Mouse (Mus musculus) frontal cortex, postnatal 10 days (tissue): ENCODE results near the gene Krt80.

ENCODE experiments used
- DNase-seq, 2 experiments: peaks; one replicate each; pipeline ENCODE4 v3.0.0; 2022; ENCODE audit warnings: low spot score in 2 of 2, mixed read lengths in 1 of 2

Gene Krt80

DNA sequence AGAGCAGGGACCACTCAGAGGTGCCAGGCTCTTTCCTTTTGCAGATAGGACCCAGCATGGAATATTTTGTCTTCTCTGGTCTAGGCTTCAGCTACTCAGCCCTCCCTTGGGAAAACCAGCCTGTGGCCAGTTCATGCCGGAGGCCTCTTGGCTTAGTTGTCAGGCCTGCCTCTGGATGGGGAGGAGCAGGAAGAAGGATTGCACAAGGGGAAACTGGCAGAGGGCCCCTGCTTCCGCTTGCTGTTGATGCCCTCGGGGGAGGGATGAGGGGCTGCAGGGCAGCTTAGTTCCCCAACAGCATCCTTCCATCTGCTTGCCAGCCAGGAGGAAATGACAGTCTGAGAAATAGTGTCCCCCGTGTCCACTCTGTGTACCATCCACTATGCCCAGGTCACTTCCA is 4.9 kb upstream of the Krt80 start:
- DNase-seq, result peak in 1 of 2 experiments; percentile 58

DNA sequence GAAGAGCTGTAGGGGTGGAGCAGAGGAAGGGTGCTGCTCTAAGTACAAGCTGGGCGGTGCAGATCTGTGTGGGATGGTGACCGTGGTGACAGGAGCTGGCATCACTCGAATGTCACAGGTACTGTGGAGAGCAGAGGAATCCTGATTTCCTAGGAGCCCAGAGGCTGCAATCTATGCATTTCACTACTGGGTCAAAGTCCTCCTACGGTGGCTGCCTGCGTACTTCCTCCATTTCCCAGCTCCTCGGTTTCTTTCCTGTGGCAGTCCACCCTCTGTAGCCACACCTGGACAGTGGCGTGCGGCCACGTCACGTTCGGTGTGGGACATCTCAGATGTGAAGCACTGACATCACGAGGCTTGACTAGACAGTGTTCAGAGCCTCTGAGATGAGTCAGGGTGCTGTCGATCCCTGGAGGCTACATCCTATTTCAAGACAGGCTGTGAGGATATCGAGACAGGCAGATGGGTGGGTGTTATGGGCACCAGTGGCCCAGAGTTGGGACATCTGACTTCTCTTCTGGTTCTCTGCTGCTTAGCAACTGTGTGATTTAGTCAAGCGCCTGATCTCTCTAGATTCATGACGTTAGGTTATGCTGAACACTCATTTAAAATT is 3.4 kb upstream of the Krt80 start:
- no peak for DNase-seq

GRCm38 (mm10) chr15:101372131-101372977 is 2.4 kb upstream of the Krt80 start:
- no peak for DNase-seq

- no peak for DNase-seq
Observed at GRCm38 (mm10) chr15:101371141-101371985, 1.4 kb upstream of the Krt80 start.

GRCm38 (mm10) chr15:101369382-101370100 is 421 bp downstream of the Krt80 start:
- no peak for DNase-seq

- no peak for DNase-seq
Observed at GRCm38 (mm10) chr15:101368502-101369381, 1.2 kb downstream of the Krt80 start.

GRCm38 (mm10) chr15:101368015-101368414 is 1.9 kb downstream of the Krt80 start:
- no peak for DNase-seq

- DNase-seq, result no peak
Observed at GRCm38 (mm10) chr15:101367497-101367896, 2.5 kb downstream of the Krt80 start.

GRCm38 (mm10) chr15:101366926-101367325 is 3.0 kb downstream of the Krt80 start:
- no peak for DNase-seq

GRCm38 (mm10) chr15:101366482-101366881 is 3.5 kb downstream of the Krt80 start:
- no peak for DNase-seq

DNA sequence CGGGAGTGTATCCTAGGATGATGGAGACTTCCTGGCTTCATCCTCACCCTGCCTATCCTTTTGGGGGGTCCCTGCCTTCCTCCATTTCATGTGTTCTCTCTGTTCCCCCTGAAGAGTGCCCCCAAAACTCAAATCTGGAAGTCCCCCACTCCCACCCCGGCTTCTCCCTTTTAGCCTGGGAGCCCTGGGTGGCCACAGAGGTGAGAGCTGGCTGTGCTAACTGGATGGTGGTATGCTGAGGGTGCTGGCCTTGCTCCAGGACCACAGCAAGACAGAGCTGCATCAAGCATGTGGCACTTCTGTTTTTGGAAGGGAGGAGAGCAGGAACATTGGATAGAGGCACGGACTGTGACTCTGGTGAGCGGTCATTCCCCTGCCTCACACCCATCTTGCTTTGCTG is 4.2 kb downstream of the Krt80 start:
- no peak for DNase-seq

DNA sequence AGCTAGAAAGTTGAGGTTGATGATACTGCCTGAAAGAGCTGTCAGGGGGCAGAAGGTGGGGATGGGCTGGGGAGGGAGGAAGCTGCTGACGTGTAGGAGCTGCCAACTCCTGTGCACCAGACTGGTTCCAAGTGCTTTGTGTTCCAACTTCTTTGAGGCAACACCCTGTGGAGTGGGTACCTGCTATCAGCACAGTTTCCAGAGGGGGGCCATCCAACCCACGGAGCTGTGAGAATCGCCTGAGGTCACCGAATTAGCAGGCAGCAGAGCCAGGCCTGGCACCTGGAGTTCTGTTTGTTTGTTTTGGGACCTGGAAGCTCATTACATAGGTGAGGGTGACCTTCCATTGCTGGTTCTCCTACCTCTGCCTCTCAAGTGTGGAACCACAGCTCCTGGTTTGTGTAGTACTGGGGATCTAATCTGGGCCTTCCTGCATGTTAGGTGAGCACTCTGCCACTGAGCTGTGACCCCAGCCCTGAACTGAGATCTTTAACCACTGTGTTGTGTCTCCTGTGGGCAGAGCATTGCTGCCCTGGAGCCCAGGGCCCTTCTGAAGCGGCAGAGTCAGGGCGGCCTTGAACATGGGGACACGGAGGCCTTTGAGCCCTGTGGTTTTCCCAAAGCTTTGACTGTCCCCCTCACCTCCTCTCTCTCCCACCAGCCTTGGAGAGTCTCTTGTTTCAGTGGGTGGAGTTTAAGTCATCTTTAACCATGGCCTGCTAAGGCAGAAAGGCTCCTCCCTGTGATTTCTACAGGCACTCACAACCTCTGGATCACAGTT is 4.9 kb downstream of the Krt80 start:
- DNase-seq, result no peak

DNA sequence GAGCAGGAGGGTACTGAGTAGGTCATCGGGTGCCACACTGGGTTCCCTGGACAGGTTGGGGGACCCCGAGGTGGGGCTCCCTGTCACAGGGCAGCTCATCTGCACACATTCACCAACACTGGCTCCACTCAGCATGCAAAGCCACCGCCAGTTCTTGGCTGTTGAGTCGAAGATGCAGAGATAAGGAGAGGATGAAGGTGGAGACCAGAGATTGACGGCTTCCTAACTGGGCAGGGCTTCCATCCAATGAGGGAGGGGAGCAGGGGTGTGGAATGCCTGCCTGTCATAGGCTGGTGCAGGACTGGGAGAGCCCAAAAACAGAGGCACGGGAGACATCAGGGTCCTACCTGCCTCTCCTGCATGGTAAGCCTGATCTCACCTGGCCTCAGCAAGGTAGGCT is 5.5 kb downstream of the Krt80 start:
- no peak for DNase-seq

GRCm38 (mm10) chr15:101363933-101364332 is 6.0 kb downstream of the Krt80 start:
- no peak for DNase-seq

- DNase-seq, result no peak
Observed at GRCm38 (mm10) chr15:101362393-101363010, 7.5 kb downstream of the Krt80 start.

DNA sequence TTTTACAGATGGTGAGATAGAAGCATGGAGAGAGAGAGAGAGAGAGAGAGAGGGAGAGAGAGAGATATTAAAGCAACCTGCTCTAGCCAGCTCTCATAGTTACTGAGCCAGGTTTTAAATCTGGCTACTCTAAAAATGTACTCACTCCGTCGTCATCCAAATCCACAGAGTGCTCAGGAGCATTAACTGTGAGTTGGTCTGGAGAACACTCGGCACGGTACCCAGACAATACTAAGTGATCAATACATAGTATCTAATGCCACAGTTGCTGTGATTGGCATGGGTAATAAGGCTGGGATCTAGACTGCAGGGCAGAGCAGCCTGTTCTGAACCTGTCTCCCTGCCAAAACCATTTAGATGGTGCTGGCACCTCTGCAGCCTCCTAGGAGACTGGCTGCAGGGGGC is 14.6 kb downstream of the Krt80 start:
- no peak for DNase-seq

- DNase-seq, result no peak
Observed at GRCm38 (mm10) chr15:101352706-101353465, 17.1 kb downstream of the Krt80 start.

GRCm38 (mm10) chr15:101352047-101352446 is 17.9 kb downstream of the Krt80 start:
- DNase-seq, result no peak
